Mouse (Mus musculus) neural tube, embryonic 13.5 days (tissue): ENCODE measurements around the gene Lgi4. TPM values are rescaled to one million over a fixed set of nuclear protein-coding genes. Genes with fewer than 3 reads are reported as not detected.

Experiments
- ATAC-seq: fragments of 200-750 bp; cut with Nextera tagmentation; 2 replicates; pipeline ENCODE4 v1.8.0; 2017; ENCODE audit warnings: low read depth, mild to moderate bottlenecking, moderate TSS enrichment, moderate library complexity
- H3K27ac ChIP-seq: fragments of 300-500 bp; sonication (generic); replicated peaks from 2 replicates; pipeline ENCODE4 v1.5.1; 2015; ENCODE audit warnings: moderate library complexity, mild to moderate bottlenecking, inconsistent platforms
- H3K27me3 ChIP-seq: fragments of 300-500 bp; sonication (generic); 2 replicates; pipeline ENCODE4 v1.6.1; 2015; ENCODE audit warnings: mild to moderate bottlenecking, inconsistent platforms
- H3K36me3 ChIP-seq: fragments of 300-500 bp; sonication (generic); 2 replicates; pipeline ENCODE4 v1.6.1; 2015; ENCODE audit warnings: mild to moderate bottlenecking, inconsistent platforms
- H3K4me1 ChIP-seq: fragments of 300-500 bp; sonication (generic); replicated peaks from 2 replicates; pipeline ENCODE4 v1.6.1; 2015; ENCODE audit warnings: inconsistent platforms
- H3K4me2 ChIP-seq: fragments of 300-500 bp; sonication (generic); 2 replicates; pipeline ENCODE4 v1.6.1; 2015; ENCODE audit warnings: inconsistent platforms, mild to moderate bottlenecking, moderate library complexity
- H3K4me3 ChIP-seq: fragments of 300-500 bp; sonication (generic); 2 replicates; pipeline ENCODE4 v1.5.1; 2015; ENCODE audit warnings: mild to moderate bottlenecking, inconsistent platforms
- H3K9ac ChIP-seq: fragments of 300-500 bp; sonication (generic); 2 replicates; pipeline ENCODE4 v1.6.1; 2015; ENCODE audit warnings: moderate library complexity, mild to moderate bottlenecking, inconsistent platforms
- H3K9me3 ChIP-seq: fragments of 300-500 bp; sonication (generic); 2 replicates; pipeline ENCODE4 v1.6.1; 2016; ENCODE audit warnings: inconsistent platforms
- WGBS: fragments of 180-500 bp; shearing (Covaris S2); methylation state at CpG from one replicate; pipeline ENCODE4 v1.1.7; 2015; 5-methylcytosine and 5-hydroxymethylcytosine counted together
- polyA plus RNA-seq: library from polyadenylated mRNA; unstranded; fragments of >200 nt; fragmentation: Nextera tagmentation; extraction: Ambion mirVana; gene quantifications from 2 replicates; pipeline ENCODE4 v1.2.1, GENCODE M21; 2015

Gene Lgi4
- polyA plus RNA-seq, 1 experiment from 2014 or later, result 2.6 TPM

DNA sequence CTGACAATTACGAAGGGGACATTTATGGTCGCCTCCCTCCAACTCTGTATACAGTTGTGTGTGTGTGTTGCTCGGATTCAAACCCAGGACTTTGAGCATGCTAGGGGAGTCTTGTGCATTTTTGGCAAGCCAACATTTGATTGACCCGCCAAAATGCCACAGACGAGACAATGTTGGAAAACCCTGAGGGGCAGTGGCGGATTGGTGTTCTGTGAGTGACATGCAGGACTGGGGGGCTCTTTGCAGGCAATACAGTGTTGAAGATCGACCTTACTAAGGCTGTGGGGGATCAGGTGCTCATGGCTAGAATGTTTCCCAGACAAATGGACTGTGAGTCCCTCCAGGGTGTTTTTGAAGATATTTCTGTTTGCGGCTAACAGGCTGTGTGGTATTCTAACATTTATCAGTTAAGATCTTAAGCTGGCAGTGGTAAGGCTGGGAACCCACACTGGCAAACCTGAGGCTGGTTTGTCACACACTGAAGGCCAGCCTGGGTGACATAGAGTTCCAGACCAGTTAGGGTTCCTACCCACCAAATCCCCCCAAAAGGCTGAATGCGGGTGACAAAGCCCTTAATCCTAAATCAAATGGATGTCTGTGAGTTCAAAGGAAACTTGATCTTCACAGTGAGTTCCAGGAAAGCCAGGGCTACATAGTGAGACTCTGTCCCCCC lies 37.9 kb downstream of the Lgi4 start:
- no peak overlapping the region for H3K27ac ChIP-seq
- no peaks in the 10 kb centered on the region for H3K27me3 ChIP-seq
- no peak overlapping the region for H3K9ac ChIP-seq
- 0 out of 2 replicates have a peak, but pooled peaks cover 6% of the 10 kb centered on the region for H3K4me1 ChIP-seq
- H3K4me3 ChIP-seq, result no peak overlapping the region
- no peaks in the 10 kb centered on the region for H3K36me3 ChIP-seq
- no peak overlapping the region for H3K4me2 ChIP-seq
- no peak for ATAC-seq
- no peaks in the 10 kb centered on the region for H3K9me3 ChIP-seq
- WGBS, result 71% methylated on average over 9 of the region's 9 CpGs

- peak; percentile 95 for ATAC-seq
- Histone ChIP-seq H3K4me3 (peak overlapping the region; percentile 8; the same call in 1 of the 2 replicates), H3K9me3 (no peaks in the 10 kb centered on the region), H3K36me3 (no peaks in the 10 kb centered on the region), H3K9ac (peak overlapping the region; percentile 47; the same call in 1 of the 2 replicates), H3K27me3 (no peaks in the 10 kb centered on the region), H3K4me1 (0 out of 2 replicates have a peak, but pooled peaks cover 6% of the 10 kb centered on the region), H3K4me2 (peak overlapping the region; percentile 45), H3K27ac (no peak overlapping the region)
- WGBS, result 45% methylated on average over 20 of the region's 20 CpGs
Measured at GRCm38 (mm10) chr7:31097583-31098248, 38.6 kb downstream of the Lgi4 start.

GRCm38 (mm10) chr7:31098697-31099611 lies 39.8 kb downstream of the Lgi4 start:
- 79% methylated on average over 22 of the region's 22 CpGs for WGBS
- no peak for ATAC-seq

GRCm38 (mm10) chr7:31099612-31099982 lies 40.5 kb downstream of the Lgi4 start:
- no peaks in the 10 kb centered on the region for H3K4me1 ChIP-seq
- no peak overlapping the region for H3K27ac ChIP-seq
- H3K9ac ChIP-seq, result no peak overlapping the region
- no peak overlapping the region for H3K4me2 ChIP-seq
- ATAC-seq, result no peak
- no peaks in the 10 kb centered on the region for H3K36me3 ChIP-seq
- H3K4me3 ChIP-seq, result no peak overlapping the region
- no peaks in the 10 kb centered on the region for H3K9me3 ChIP-seq
- H3K27me3 ChIP-seq, result no peaks in the 10 kb centered on the region
- WGBS, result 94% methylated on average over 6 of the region's 6 CpGs

More at GRCm38 (mm10) chr7:31098697-31099611, 39.8 kb downstream of the Lgi4 start:
- no peaks in the 10 kb centered on the region for H3K27me3 ChIP-seq
- H3K4me2 ChIP-seq, result no peak overlapping the region
- no peak overlapping the region for H3K9ac ChIP-seq
- no peak overlapping the region for H3K4me3 ChIP-seq
- H3K9me3 ChIP-seq, result no peaks in the 10 kb centered on the region
- 0 out of 2 replicates have a peak, but pooled peaks cover 2% of the 10 kb centered on the region for H3K4me1 ChIP-seq
- no peak overlapping the region for H3K27ac ChIP-seq
- H3K36me3 ChIP-seq, result no peaks in the 10 kb centered on the region

- Histone ChIP-seq H3K36me3 (no peaks in the 10 kb centered on the region), H3K27ac (no peak overlapping the region), H3K4me2 (no peak overlapping the region), H3K4me1 (no peaks in the 10 kb centered on the region), H3K9me3 (no peaks in the 10 kb centered on the region), H3K9ac (no peak overlapping the region), H3K4me3 (no peak overlapping the region), H3K27me3 (no peaks in the 10 kb centered on the region)
- 85% methylated on average over 14 of the region's 14 CpGs for WGBS
- no peak for ATAC-seq
Measured at GRCm38 (mm10) chr7:31100786-31101185, 41.6 kb downstream of the Lgi4 start.

GRCm38 (mm10) chr7:31105061-31105768 lies 46.1 kb downstream of the Lgi4 start:
- ATAC-seq, result no peak
- 70% methylated on average over 15 of the region's 15 CpGs for WGBS

DNA sequence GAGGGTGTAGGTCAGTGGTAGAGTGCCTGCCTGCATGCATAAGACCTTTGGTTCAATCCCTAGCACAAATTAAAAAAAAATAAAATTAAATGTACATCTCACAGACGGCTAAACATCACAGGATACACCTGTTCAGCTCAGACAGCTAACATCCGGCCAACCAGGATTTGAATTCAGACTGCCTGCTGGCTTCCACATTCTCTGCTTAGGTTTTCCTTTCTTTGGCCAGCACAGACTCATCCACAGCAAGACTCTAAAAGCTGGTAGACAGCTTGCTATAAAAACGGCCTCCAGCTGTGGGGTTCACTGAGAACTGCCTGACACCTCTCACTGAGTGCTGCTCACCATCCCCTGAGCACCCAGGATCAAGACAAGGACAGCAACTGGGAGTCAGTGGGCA lies 47.0 kb downstream of the Lgi4 start:
- Histone ChIP-seq H3K36me3 (no peaks in the 10 kb centered on the region), H3K27me3 (no peaks in the 10 kb centered on the region), H3K4me1 (no peaks in the 10 kb centered on the region; the same call in 1 of the 2 replicates), H3K27ac (no peak overlapping the region), H3K9ac (no peak overlapping the region), H3K9me3 (no peaks in the 10 kb centered on the region), H3K4me2 (no peak overlapping the region), H3K4me3 (no peak overlapping the region)
- 57% methylated on average over 3 of the region's 3 CpGs for WGBS
- ATAC-seq, result no peak

More at GRCm38 (mm10) chr7:31105061-31105768, 46.1 kb downstream of the Lgi4 start:
- Histone ChIP-seq H3K9me3 (no peaks in the 10 kb centered on the region), H3K27ac (no peak overlapping the region), H3K4me2 (no peak overlapping the region), H3K4me3 (no peak overlapping the region), H3K4me1 (no peaks in the 10 kb centered on the region; the same call in 1 of the 2 replicates), H3K9ac (no peak overlapping the region), H3K36me3 (no peaks in the 10 kb centered on the region), H3K27me3 (no peaks in the 10 kb centered on the region)

DNA sequence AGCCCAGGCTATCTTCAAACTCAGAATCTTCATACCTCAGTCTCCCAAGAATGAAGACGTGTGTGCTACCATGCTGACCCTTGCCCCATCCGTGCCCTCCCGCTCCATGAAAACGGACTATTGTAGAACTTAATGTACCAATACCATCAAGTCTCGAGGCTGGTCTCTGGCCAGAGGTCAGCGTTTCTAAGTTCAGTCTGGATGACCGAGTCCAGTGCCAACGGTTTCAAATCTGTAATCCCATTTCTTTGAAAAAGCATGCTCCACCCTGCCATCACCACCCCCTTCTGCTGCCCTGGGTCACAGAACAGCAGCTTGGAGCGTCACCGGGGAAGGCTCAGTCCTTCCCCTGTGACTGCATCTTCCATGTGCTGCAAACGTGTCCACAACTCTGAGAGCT lies 48.6 kb downstream of the Lgi4 start:
- no peak overlapping the region for H3K27ac ChIP-seq

GRCm38 (mm10) chr7:31109091-31109490 lies 49.9 kb downstream of the Lgi4 start:
- WGBS, result 34% methylated on average over 7 of the region's 7 CpGs
- no peaks in the 10 kb centered on the region; the same call in 1 of the 2 replicates for H3K4me1 ChIP-seq

More for the DNA sequence above, 48.6 kb downstream of the Lgi4 start:
- no peaks in the 10 kb centered on the region for H3K27me3 ChIP-seq
- no peaks in the 10 kb centered on the region for H3K36me3 ChIP-seq
- no peak overlapping the region for H3K4me2 ChIP-seq
- no peaks in the 10 kb centered on the region for H3K9me3 ChIP-seq
- no peaks in the 10 kb centered on the region; the same call in 1 of the 2 replicates for H3K4me1 ChIP-seq
- no peak for ATAC-seq
- H3K9ac ChIP-seq, result no peak overlapping the region
- H3K4me3 ChIP-seq, result no peak overlapping the region
- WGBS, result 90% methylated on average over 11 of the region's 11 CpGs

GRCm38 (mm10) chr7:31109796-31110195 lies 50.7 kb downstream of the Lgi4 start:
- no peaks in the 10 kb centered on the region for H3K36me3 ChIP-seq
- H3K9ac ChIP-seq, result no peak overlapping the region
- no peak overlapping the region for H3K27ac ChIP-seq
- 89% methylated on average over 5 of the region's 5 CpGs for WGBS
- no peak for ATAC-seq
- H3K9me3 ChIP-seq, result no peaks in the 10 kb centered on the region
- H3K4me1 ChIP-seq, result no peaks in the 10 kb centered on the region; the same call in 1 of the 2 replicates
- H3K27me3 ChIP-seq, result no peaks in the 10 kb centered on the region
- no peak overlapping the region for H3K4me2 ChIP-seq
- H3K4me3 ChIP-seq, result no peak overlapping the region

More at GRCm38 (mm10) chr7:31109091-31109490, 49.9 kb downstream of the Lgi4 start:
- no peak overlapping the region for H3K4me3 ChIP-seq
- no peak overlapping the region for H3K4me2 ChIP-seq
- H3K9me3 ChIP-seq, result no peaks in the 10 kb centered on the region
- H3K36me3 ChIP-seq, result no peaks in the 10 kb centered on the region
- H3K27ac ChIP-seq, result no peak overlapping the region
- ATAC-seq, result no peak
- H3K9ac ChIP-seq, result no peak overlapping the region
- no peaks in the 10 kb centered on the region for H3K27me3 ChIP-seq

- Histone ChIP-seq H3K27ac (no peak overlapping the region), H3K4me3 (no peak overlapping the region), H3K9ac (no peak overlapping the region), H3K9me3 (no peaks in the 10 kb centered on the region), H3K27me3 (peaks cover 7% of the 10 kb centered on the region; the same call in 1 of the 2 replicates), H3K36me3 (no peaks in the 10 kb centered on the region), H3K4me2 (no peak overlapping the region), H3K4me1 (peaks cover 8% of the 10 kb centered on the region; the same call in 1 of the 2 replicates)
- 90% methylated on average over 15 of the region's 15 CpGs for WGBS
- no peak for ATAC-seq
Measured at GRCm38 (mm10) chr7:31110861-31111385, 51.8 kb downstream of the Lgi4 start.
